Mouse (Mus musculus): ENCODE data around the gene Egln2.

DNA sequence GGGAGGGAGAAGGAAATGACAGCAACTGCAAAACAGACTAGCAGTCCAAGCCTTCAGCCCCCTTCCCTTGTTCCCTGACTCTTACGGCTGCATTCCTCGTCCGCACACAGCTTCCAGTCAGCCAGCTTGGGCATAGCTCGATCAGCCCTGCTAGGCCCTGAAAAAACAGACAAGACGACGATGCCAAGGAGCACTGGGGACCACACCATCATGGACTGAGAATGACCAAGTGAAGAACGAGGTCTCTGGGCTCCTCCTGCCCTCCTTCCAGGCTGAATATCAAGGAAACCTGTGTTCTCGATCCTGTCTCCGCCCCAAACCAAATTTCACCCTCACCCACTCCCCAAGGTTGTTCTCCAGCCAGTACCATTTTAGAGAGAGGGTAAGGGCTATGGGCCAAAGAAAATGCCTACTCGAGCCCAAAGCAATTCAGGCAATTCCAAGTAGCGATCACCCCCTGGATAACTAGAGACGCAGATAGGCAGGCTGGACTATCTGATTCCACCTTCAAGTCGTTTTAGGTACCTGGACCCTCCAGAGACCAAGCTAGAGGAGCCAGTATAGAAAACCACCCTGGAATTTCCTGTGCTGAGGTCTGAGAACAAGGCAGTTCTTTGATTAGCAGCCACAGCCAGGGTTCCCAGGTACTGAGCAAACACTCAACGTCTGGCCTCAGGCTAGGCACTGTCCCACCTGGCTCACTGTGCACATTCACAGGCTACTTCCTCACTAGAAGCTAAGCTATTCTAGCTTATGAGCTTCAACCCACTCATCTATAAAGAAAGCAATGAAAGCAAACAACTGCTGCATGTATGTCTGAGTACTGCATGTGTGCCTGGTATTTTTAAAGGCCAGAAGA lies 14.5 kb upstream of the Egln2 start, which contains the start of the genes Gm21983 and Mia:
- TF ChIP-seq CTCF (conservative IDR thresholded peaks at IDR 0.05; ENCODE audit: low read length) (no peak), POU5F1 (IDR thresholded peaks at IDR 0.05; ENCODE audit: borderline replicate concordance, low read length) (no peak)

Measured in E14TG2a.4 (cell line).